Mouse (Mus musculus) embryo, embryonic 9.5 days (tissue): ENCODE measurements around the gene Gm14435.
"Not testable (repeated sequence)": the region's sequence is repeated elsewhere in the genome, so short reads cannot be mapped to it uniquely, and the experiment has no call there.

Source experiments
- DNase-seq: peaks from one replicate; pipeline ENCODE4 v3.0.0-alpha.2; 2017; ENCODE audit errors: extremely low spot score

The Gm14435 gene

DNA sequence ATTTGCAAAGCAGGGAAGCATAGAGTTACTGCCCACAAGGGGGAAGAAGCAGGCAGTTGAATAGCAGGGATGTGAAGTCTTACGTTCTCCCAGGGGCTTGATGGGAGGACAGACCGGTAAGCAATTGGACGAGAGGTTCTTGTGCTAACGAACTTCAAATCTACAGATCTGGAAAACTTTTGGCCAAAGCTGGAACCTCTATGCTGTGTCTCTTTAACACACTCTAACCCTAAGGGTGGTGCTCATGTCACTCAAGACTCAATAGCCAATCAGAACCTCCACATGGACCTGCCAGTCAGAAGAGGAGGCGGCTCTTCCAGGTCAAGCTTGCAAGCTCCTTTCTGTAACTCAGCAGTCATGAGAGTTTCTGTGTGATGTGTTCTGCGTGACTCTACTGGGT is at the start of gene Gm14435:
Gm14435 (plus strand) TSS at position 301 of the 400 bp plus-strand sequence.
- not testable (repeated sequence) for DNase-seq
